Mouse (Mus musculus) brain, embryonic 14.5 days (tissue): ENCODE measurements around the gene Hist2h3c1.
A peak's percentile ranks its signal among the peaks of the same experiment; 100 is the strongest.

Experiments used
- CTCF ChIP-seq: fragments of 200-500 bp; IDR thresholded peaks from 2 replicates; pipeline ENCODE4 v1.5.1; 2012; ENCODE audit warnings: inconsistent platforms, mild to moderate bottlenecking, moderate library complexity, borderline replicate concordance; ENCODE audit not compliant: insufficient read depth, insufficient read length; ENCODE audit errors: extremely low read depth
- POLR2A ChIP-seq: fragments of 200-500 bp; IDR thresholded peaks from 2 replicates; pipeline ENCODE4 v1.6.1; 2012; ENCODE audit warnings: mild to moderate bottlenecking, inconsistent platforms, borderline replicate concordance; ENCODE audit not compliant: poor library complexity, insufficient read depth, insufficient read length, severe bottlenecking; ENCODE audit errors: extremely low read depth

DNA sequence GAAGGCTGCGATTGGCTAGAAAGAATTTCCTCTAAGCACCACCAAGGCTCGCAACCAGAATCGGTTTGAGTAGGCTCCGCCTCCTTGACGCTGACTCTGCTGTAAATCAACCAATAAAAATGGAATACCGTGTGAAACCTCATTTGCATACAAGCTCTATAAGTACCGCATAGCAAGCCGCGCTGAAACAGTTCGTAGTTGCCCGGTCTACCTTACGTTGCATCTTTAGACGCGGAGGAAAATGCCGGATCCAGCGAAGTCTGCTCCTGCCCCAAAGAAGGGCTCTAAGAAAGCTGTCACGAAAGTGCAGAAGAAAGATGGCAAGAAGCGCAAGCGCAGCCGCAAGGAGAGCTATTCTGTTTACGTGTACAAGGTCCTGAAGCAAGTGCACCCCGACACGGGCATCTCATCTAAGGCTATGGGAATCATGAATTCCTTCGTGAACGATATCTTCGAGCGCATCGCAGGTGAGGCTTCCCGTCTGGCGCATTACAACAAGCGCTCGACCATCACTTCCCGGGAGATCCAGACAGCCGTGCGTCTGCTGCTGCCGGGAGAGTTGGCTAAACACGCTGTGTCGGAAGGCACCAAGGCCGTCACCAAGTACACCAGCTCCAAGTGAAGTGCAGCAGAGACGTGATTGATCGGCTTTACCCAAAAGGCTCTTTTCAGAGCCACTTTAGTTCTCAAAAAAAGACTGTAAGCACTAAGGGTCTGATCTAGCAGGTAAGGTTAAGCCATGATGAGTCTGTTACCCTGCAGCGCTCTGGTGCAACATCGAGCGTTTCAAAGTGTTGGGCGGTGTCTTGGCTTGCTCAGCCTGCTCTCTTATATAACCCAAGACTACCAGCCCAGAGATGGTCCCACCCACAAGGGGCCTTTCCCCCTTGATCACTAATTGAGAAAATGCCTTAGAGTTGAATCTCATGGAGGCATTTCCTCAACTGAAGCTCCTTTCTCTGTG is 23.3 kb downstream of the Hist2h3c1 start, which contains the start of gene Hist2h2bb:
- no peak for TF ChIP-seq CTCF
- TF ChIP-seq POLR2A = peak; percentile 84
